Mouse (Mus musculus): ENCODE results near the gene Tbc1d32. TPM values are rescaled to one million over a fixed set of nuclear protein-coding genes. Genes with fewer than 3 reads are reported as not detected.

Gene Tbc1d32
- polyA plus RNA-seq, 1 experiment from 2014 or later, result 3.4 TPM

DNA sequence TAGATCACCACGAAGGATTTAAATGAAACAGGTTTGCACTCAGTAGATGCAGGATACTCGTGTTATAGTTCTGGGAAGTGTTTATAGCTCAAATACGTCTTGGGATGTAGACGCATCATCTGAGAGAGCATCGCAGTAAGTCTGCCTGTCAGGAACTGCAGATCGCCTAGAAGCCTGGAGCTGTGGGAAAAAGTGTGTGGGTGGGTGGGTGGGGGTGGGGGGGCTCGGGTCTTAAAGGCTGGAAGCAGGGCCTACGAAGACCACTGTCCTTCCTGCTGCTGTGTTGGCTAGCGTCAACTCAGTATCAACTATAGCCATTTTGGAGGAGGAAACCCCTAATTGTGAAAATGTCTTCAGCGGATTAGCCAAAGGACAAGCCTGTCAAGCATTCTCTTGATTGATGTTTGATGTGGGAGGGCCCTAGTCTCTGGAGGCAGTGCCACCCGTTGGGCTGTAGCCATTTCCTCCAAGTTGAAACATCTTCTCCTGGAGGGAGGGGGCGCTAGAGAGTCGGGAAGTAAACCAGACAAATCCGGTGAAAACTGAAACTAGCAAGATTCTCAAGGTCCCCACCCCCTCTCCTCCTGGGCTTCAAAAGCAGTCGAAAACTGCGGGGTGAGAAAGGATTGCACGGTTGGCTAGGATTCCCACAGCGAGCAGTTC lies 122.0 kb downstream of the Tbc1d32 start, which contains the start of gene Msl3l2:
Gene Msl3l2 (plus strand): TSS at position 585 of the 663 bp plus-strand sequence.
- peak; percentile 90 for ATAC-seq (ENCODE audit: borderline replicate concordance, extremely low read depth, low FRiP score, low TSS enrichment)
- Histone ChIP-seq H3K27ac (0 out of 2 replicates have a peak within 1 kb of the TSS, but pooled peaks have one; percentile 35), H3K4me1 (no peaks in the 10 kb centered on the region), H3K27me3 (no peaks in the 10 kb centered on the region), H3K9me3 (no peaks in the 10 kb centered on the region), H3K4me2 (peak within 1 kb of the TSS; percentile 55), H3K36me3 (no peaks in the 10 kb centered on the region), H3K9ac (peak within 1 kb of the TSS; percentile 52), H3K4me3 (peak within 1 kb of the TSS; percentile 41)
- 27% methylated on average over 18 of the region's 18 CpGs for whole genome bisulfite sequencing

DNA sequence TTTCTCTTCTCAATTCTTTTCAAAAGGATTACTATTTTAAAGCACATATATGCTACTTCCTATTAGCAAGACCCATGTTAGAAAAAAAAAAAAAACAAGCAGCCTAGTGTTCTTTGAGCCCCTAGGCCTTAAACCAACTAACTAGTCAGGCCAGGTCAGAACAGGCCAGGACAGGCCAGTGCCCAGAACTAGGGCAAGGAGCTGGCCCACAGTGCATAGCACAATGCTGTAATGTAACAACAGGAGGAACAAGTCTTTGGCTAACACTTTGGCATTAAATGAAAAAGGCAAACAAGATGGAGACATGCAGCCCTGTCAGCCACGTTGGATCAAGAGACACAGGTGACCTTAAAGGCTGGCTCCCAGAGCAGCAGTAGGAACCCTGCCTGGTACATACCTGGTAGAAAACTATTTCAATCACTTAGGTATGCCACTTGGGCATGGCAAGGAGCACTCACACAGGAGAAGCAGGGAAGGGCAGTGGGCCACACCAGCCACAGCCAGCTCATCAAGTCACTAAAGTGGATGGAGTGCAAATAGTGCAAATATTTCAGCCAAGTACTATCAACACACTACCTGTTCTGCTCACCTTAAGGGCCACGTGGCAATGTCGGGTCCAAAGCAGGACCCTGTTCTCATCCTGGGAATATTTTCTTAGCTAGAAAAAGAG lies 128.7 kb downstream of the Tbc1d32 start:
- Histone ChIP-seq H3K4me2 (no peak overlapping the region), H3K9me3 (no peaks in the 10 kb centered on the region), H3K27ac (peak overlapping the region; percentile 74), H3K9ac (no peak overlapping the region), H3K4me1 (0 out of 2 replicates have a peak, but pooled peaks cover 2% of the 10 kb centered on the region), H3K4me3 (no peak overlapping the region), H3K27me3 (no peaks in the 10 kb centered on the region), H3K36me3 (no peaks in the 10 kb centered on the region)
- WGBS, result 66% methylated on average over 3 of the region's 3 CpGs
- peak; percentile 90 for ATAC-seq (ENCODE audit: borderline replicate concordance, extremely low read depth, low FRiP score, low TSS enrichment)

DNA sequence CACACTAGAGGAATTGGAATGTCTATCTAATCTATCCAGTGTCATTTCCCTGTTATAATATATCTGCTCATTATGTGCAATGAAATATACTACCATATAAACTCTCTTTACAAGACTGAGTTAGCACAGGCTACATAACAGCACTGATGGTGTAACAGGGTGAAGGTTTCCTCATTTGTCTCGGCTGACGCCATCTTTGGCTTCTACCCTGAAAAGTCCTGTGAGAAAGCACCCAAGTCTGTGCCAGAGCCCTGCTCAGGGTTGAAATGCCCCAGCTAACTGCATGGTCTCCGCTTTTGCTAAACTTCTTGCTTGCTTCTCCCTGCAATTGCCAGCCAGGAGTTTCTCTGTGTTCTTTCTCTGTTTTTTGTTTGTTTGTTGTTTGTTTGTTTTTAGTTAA lies 129.4 kb downstream of the Tbc1d32 start:
- ATAC-seq (ENCODE audit: borderline replicate concordance, extremely low read depth, low FRiP score, low TSS enrichment), result no peak
- 84% methylated on average over 3 of the region's 3 CpGs for WGBS

DNA sequence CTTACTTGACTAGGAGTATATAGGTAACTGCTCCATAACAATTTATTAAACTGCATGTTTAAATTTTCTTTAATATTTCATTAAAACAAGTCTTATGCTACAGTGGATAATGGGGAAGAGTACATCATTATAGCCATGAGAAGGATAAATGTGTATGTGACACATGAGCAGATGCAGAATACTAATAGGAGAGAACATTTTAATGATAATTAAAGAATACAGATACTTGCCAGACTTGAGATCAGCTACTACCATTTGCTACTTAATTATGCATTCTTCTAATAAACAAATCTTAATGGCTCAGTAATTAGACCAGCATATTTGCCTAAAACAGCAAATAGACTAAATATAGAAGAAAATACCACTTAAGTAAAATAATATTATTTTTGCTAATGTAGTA lies 131.7 kb downstream of the Tbc1d32 start:
- H3K27ac ChIP-seq, result no peak overlapping the region
- no peaks in the 10 kb centered on the region for H3K27me3 ChIP-seq
- no peaks in the 10 kb centered on the region for H3K9me3 ChIP-seq
- no peaks in the 10 kb centered on the region for H3K36me3 ChIP-seq
- ATAC-seq (ENCODE audit: borderline replicate concordance, extremely low read depth, low FRiP score, low TSS enrichment), result no peak
- H3K4me1 ChIP-seq, result 0 out of 2 replicates have a peak, but pooled peaks cover 2% of the 10 kb centered on the region
- H3K4me3 ChIP-seq, result no peak overlapping the region
- H3K9ac ChIP-seq, result no peak overlapping the region
- H3K4me2 ChIP-seq, result no peak overlapping the region

More for the DNA sequence above, 129.4 kb downstream of the Tbc1d32 start:
- Histone ChIP-seq H3K9ac (no peak overlapping the region), H3K4me3 (no peak overlapping the region), H3K9me3 (no peaks in the 10 kb centered on the region), H3K36me3 (no peaks in the 10 kb centered on the region), H3K4me1 (0 out of 2 replicates have a peak, but pooled peaks cover 2% of the 10 kb centered on the region), H3K27me3 (no peaks in the 10 kb centered on the region), H3K27ac (0 out of 2 replicates have a peak overlapping the region, but pooled peaks have one; percentile 47), H3K4me2 (no peak overlapping the region)

DNA sequence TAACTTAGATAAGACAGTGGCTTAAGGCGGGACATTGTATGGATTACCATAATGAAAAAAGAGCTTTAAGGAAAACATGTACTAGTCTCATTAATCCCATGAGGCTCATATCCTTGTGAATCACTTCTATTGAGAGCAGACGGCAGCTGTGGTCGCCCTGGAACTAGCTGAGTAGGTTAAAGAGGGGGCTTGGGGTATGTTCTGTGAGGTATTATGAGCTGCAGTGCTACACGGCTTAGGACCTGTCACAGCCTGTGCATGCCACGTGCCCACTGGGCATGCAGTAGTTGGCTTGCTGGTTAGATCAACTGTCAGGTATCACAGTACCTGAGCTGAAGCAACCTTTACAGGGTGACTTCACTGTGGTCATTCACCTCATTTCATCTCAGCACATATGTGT lies 133.9 kb downstream of the Tbc1d32 start:
- Histone ChIP-seq H3K4me2 (no peak overlapping the region), H3K4me3 (no peak overlapping the region), H3K9ac (no peak overlapping the region), H3K27ac (no peak overlapping the region), H3K27me3 (no peaks in the 10 kb centered on the region), H3K36me3 (no peaks in the 10 kb centered on the region), H3K4me1 (0 out of 2 replicates have a peak, but pooled peaks cover 2% of the 10 kb centered on the region), H3K9me3 (no peaks in the 10 kb centered on the region)
- 90% methylated on average over 5 of the region's 5 CpGs for WGBS
- no peak for ATAC-seq (ENCODE audit: borderline replicate concordance, extremely low read depth, low FRiP score, low TSS enrichment)

DNA sequence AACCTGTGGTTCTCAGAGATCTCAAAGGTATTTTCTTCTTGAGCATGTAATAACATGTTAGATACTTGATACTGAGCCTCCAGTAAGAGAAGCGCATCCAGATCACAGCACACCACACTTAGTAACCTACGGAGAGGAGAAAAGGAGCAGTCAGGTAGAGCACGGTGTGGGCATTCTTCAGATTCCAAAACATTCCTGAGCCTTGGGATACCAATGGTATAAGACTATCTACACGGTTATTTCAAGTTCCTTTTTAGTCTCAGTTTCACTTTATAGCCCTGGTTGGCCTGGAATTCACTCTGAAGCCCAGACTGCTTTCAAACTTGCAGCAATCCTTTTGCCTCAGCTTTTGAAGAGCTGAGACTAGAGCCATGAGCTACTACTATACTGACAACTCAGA lies 138.8 kb downstream of the Tbc1d32 start:
- 72% methylated on average over 4 of the region's 4 CpGs for WGBS
- ATAC-seq (ENCODE audit: borderline replicate concordance, extremely low read depth, low FRiP score, low TSS enrichment), result no peak

DNA sequence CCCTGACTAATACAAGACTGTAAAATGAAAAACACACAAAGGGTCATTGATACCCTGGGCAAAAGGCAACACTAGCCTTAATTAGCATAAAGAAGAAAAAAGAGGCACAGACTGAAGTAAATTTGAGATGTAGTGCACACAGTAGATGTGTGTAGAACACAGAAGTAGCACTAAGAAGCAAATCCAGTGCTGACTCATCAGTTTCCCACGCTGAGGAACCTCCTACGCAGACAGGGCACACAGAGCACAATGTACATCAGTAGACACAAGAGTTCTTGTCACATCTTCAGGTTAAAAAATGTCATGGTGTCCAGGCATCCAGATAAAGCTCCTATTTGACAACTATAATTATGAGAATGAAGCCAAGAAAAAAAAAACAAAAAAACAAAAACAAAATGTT lies 165.7 kb downstream of the Tbc1d32 start:
- H3K27ac ChIP-seq, result no peak overlapping the region
- no peak overlapping the region for H3K4me3 ChIP-seq
- ATAC-seq (ENCODE audit: borderline replicate concordance, extremely low read depth, low FRiP score, low TSS enrichment), result no peak
- H3K27me3 ChIP-seq, result no peaks in the 10 kb centered on the region
- H3K9ac ChIP-seq, result no peak overlapping the region
- H3K4me2 ChIP-seq, result no peak overlapping the region
- 85% methylated on average over 2 of the region's 2 CpGs for WGBS
- H3K36me3 ChIP-seq, result no peaks in the 10 kb centered on the region
- H3K9me3 ChIP-seq, result no peaks in the 10 kb centered on the region
- H3K4me1 ChIP-seq, result no peaks in the 10 kb centered on the region

More for the DNA sequence above, 138.8 kb downstream of the Tbc1d32 start:
- H3K27ac ChIP-seq, result no peak overlapping the region
- no peaks in the 10 kb centered on the region for H3K36me3 ChIP-seq
- H3K4me1 ChIP-seq, result no peaks in the 10 kb centered on the region
- no peak overlapping the region for H3K9ac ChIP-seq
- no peak overlapping the region for H3K4me2 ChIP-seq
- no peaks in the 10 kb centered on the region for H3K27me3 ChIP-seq
- no peaks in the 10 kb centered on the region for H3K9me3 ChIP-seq
- H3K4me3 ChIP-seq, result no peak overlapping the region

DNA sequence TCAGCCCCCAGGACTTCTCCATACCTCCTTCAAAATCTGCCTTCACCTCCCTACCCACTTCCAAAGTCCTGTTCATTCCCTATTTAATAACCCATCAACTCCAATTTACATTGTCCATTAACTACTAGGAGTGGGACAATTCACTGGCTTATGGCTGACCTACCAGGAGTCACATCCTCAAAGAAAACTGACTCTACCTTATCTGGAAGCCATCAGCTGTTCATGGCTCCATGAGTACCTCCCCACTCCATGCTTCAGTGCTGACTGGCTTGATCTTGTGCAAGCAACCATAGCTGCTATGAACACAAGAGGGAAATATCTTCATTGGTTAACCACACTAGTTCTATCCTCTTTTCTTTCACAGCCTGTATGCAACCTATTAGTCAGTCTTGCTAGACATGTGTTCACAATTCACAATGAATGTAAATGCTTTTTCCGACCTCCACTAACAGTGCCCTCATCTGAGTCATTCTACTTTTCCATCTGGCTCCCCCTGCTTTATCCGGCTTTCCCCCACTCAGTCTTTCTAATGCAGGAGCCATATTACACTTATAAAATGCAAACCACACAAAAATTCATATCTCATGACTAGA lies 167.2 kb downstream of the Tbc1d32 start:
- Histone ChIP-seq H3K9ac (no peak overlapping the region), H3K4me2 (no peak overlapping the region), H3K27ac (no peak overlapping the region), H3K4me3 (no peak overlapping the region), H3K4me1 (no peaks in the 10 kb centered on the region), H3K9me3 (no peaks in the 10 kb centered on the region), H3K27me3 (no peaks in the 10 kb centered on the region), H3K36me3 (no peaks in the 10 kb centered on the region)
- WGBS, result 84% methylated on average over 2 of the region's 2 CpGs
- ATAC-seq (ENCODE audit: borderline replicate concordance, extremely low read depth, low FRiP score, low TSS enrichment), result no peak

DNA sequence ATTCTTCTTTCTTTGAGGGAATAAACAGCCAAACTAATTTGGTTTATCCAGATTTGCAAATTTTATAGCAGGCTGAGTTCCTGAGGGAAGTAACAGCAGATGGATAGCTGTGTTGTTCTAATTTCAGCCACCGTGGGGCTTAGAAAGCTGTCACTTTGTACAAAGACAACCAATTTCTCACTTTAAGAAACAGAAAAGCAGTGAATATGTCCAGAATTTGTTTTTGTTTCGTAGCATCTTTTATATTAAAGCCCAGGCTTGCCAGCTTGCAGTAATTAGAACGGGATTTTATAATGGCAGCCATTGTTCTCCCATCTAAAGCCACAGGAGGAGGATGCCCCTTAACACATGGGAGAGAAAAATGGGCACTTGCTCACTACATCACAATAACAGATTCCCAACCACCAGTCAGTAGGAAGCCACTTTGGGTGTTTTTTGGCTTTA lies 169.5 kb downstream of the Tbc1d32 start:
- Histone ChIP-seq H3K9me3 (no peaks in the 10 kb centered on the region), H3K27me3 (no peaks in the 10 kb centered on the region), H3K4me1 (no peaks in the 10 kb centered on the region), H3K4me3 (no peak overlapping the region), H3K4me2 (no peak overlapping the region), H3K9ac (no peak overlapping the region), H3K36me3 (no peaks in the 10 kb centered on the region), H3K27ac (no peak overlapping the region)
- 69% methylated on average over 3 of the region's 3 CpGs for WGBS
- no peak for ATAC-seq (ENCODE audit: borderline replicate concordance, extremely low read depth, low FRiP score, low TSS enrichment)

DNA sequence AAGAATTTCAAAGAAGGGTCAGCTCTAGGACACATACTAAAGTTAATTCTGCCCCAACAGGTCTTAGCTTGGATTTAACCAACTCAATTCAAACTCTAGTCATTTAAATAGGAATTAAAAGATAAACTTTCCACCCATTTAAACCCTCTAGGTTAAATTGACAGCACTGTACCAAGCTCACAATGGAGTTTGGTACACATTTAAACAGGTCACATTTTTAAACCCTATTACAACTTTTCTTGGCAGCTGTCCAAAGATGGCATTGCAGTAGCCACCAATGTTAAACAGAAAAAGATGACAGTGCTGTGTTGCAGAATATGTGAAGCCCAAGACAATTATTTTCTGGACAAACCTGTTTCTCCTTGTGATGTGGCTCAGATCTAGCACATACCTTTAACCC lies 203.1 kb downstream of the Tbc1d32 start:
- Histone ChIP-seq H3K9me3 (no peaks in the 10 kb centered on the region), H3K9ac (no peak overlapping the region), H3K27me3 (no peaks in the 10 kb centered on the region), H3K27ac (no peak overlapping the region), H3K4me2 (no peak overlapping the region), H3K4me1 (no peaks in the 10 kb centered on the region), H3K36me3 (no peaks in the 10 kb centered on the region), H3K4me3 (no peak overlapping the region)
- ATAC-seq (ENCODE audit: borderline replicate concordance, extremely low read depth, low FRiP score, low TSS enrichment), result no peak

DNA sequence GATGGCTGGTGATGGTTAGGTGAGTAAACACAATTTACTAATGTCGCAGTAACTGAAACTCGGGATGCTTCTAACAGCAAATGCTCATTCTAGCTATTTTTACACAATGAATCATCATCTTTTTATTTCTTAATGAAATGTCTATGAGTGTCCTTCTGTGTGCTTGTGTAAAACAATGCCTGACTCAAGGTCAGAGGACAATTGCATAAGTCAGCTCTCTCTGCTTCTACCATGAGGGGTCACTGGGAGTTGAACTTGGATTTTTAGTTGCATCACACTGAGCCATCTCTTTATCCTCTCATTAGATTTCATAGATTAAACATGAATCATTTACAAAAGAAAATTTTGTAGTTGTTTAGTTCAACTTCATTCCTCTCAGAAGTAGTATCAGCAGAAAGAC lies 203.9 kb downstream of the Tbc1d32 start:
- WGBS, result 90% methylated on average over 2 of the region's 2 CpGs
- Histone ChIP-seq H3K4me3 (no peak overlapping the region), H3K4me2 (no peak overlapping the region), H3K4me1 (no peaks in the 10 kb centered on the region), H3K9me3 (no peaks in the 10 kb centered on the region), H3K27ac (no peak overlapping the region), H3K9ac (no peak overlapping the region), H3K36me3 (no peaks in the 10 kb centered on the region), H3K27me3 (no peaks in the 10 kb centered on the region)
- no peak for ATAC-seq (ENCODE audit: borderline replicate concordance, extremely low read depth, low FRiP score, low TSS enrichment)

DNA sequence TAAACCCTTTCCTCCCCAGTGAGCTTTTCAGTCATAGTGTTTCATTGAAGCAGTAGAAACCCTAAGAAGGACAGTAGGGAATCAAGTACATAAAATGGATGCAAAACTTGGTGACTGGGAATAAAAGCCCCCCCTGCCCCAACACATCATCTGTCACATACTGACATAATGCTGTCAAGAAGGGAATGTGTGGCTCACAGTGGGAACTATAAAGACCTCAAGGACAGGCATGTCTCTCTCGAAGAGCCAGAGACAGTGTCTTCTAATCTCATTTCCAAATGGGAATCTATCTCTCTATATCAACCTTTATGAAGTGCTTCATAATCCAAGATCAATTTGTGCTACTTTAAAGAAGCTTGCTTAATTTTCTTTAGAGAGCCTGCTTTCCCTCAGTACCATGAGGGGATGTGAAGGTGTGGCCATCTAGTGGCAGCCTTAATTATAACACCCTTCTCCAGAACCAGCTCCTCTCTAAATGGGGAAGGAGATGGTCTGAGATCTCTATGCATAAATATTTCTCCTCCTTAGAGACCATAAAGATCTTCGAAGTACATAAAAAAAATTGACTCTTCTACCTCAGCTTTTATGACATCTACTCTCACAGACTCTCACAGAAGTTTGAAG lies 248.5 kb downstream of the Tbc1d32 start:
- Histone ChIP-seq H3K9me3 (no peaks in the 10 kb centered on the region), H3K27me3 (no peaks in the 10 kb centered on the region), H3K9ac (no peak overlapping the region), H3K36me3 (no peaks in the 10 kb centered on the region), H3K27ac (no peak overlapping the region), H3K4me3 (no peak overlapping the region), H3K4me1 (no peaks in the 10 kb centered on the region), H3K4me2 (no peak overlapping the region)
- 0 out of 2 replicates have a peak, but pooled peaks have one; percentile 65 for ATAC-seq (ENCODE audit: borderline replicate concordance, extremely low read depth, low FRiP score, low TSS enrichment)
- 16% methylated on average over 2 of the region's 2 CpGs for WGBS
